Mouse (Mus musculus) kidney, adult 2 months (tissue): ENCODE measurements around the gene Gm7075.
A peak's percentile ranks its signal among the peaks of the same experiment; 100 is the strongest.

Source experiments
- CTCF ChIP-seq: fragments of 200-500 bp; conservative IDR thresholded peaks from 2 replicates; pipeline ENCODE4 v1.5.1; 2011; ENCODE audit warnings: low read depth, mild to moderate bottlenecking, control low read depth, low read length, moderate library complexity, mixed read lengths; ENCODE audit not compliant: insufficient read depth, insufficient read length
- POLR2A ChIP-seq: fragments of 200-500 bp; IDR thresholded peaks from one replicate; pipeline ENCODE4 v1.6.1; 2011; ENCODE audit warnings: low read depth, low read length, control low read depth

DNA sequence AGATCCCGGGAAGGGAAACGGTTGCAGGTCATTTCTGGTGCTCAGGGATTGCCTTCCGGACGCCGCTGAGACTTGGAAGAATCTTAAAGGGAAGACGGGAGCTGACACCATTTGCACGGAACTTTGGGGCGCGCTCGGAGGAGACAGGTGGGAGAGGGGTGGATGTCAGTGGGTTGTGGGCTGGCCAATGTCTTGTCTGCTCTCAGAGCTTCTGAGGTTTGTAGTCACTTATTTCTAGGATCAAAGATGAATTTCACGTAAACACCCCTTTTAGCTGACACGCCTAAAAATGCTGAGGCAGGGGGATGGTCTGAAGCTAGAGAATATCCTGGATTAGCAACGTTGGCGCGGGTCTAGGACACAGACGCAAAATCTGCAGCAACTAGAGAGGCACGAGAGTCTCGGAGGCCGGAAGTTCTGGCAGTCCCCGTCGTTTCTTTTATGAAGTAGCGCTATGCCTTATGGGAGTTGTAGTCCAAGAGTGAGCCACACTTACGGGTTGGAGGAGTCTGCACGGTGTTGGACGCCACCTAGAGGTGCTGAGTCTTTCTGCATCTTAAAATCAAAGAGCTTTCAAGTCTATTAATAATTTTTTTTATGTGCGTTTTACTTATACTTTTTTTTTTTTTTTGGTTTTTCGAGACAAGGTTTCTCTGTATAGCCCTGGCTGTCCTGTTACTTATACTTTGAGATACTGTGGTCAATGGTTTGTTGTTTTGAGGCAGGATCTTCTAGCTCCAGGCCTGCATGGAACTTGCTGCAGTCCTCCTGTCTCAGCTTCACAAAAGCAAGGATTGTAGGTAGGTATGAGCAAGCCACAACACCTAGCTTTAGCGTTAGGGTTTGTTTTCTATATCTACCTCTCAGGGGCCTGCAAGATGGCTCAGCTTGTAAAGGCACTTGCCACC lies 39.0 kb downstream of the Gm7075 start, which contains the start of gene Dnajc12:
- peak; percentile 86 for TF ChIP-seq POLR2A
- TF ChIP-seq CTCF: peak; percentile 89
